8 mouse cellular contexts compared by ENCODE assay signal in the genomic region with DNA sequence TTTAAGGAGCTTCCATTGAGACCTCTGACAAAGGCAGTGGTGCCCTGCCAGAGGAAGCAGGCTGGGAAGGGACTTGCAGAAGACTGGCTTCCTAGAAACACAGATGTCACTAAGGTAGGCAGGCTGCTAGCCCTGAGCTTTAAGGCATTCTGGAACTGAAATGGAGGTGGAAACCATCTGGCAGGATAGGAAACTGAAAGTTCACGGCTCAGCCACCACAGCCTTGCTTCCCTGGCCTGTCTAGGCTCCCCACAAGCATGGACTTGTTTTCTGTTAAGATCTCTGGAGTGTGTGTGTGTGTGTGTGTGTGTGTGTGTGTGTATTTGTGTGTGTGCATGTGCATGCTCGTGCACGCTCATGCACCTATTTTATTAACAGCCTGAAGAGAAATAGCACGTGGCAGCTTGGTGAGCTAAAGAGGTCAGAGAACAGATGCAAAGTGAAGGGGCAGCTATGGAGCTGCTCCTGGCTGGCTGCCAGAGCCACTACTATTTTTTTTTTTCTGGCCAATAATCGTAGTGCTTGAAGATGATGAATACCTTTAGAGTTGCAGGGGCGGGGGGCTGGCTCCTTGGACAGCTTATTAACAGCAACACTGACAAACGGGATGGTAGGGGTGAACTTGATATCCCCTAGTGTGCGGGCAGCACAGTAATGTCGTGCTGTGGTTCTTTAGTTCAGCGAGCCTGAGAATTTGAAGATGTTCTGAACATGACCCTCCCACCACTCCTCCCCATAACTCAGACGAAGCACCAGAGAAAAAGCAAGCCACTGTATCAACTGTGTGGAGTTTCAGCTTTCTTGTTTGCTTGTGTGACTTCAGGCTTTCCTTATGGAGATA.
DNase-seq lines count a peak whose midpoint lies in the region; ATAC-seq and TF ChIP-seq lines count a peak whose summit lies in the region.

No protein-coding gene starts in this region.

- no peak overlapping the region for H3K9ac ChIP-seq in midbrain, embryonic 11.5 days (ENCODE audit: low read length)
- no peak overlapping the region for H3K9ac ChIP-seq in forebrain, embryonic 14.5 days (ENCODE audit: low read length)
- H3K9ac ChIP-seq in hindbrain, postnatal 0 days (replicated peaks; ENCODE audit: low read length), result no peak overlapping the region

- no peak overlapping the region for H3K4me3 ChIP-seq in midbrain, embryonic 11.5 days (ENCODE audit: low read depth, low read length)
- no peak overlapping the region for H3K4me3 ChIP-seq in midbrain, embryonic 10.5 days
- H3K4me3 ChIP-seq in cerebellum, adult 2 months (replicated peaks; ENCODE audit: insufficient read depth, low read depth, low read length), result no peak overlapping the region
- H3K4me3 ChIP-seq in forebrain, embryonic 14.5 days (ENCODE audit: low read depth, low read length), result no peak overlapping the region
- no peak overlapping the region for H3K4me3 ChIP-seq in hindbrain, postnatal 0 days (ENCODE audit: low read length)

- no peaks in the 10 kb centered on the region for H3K27me3 ChIP-seq in midbrain, embryonic 11.5 days (ENCODE audit: control insufficient read depth, insufficient read depth, low read length)
- no peaks in the 10 kb centered on the region for H3K27me3 ChIP-seq in midbrain, embryonic 10.5 days (ENCODE audit: low read depth, poor library complexity, severe bottlenecking)
- no peaks in the 10 kb centered on the region; the same call in 1 of the 2 replicates for H3K27me3 ChIP-seq in cerebellum, adult 2 months (ENCODE audit: control insufficient read depth, insufficient read depth, low read length)
- no peaks in the 10 kb centered on the region for H3K27me3 ChIP-seq in forebrain, embryonic 14.5 days (replicated peaks; ENCODE audit: control insufficient read depth, insufficient read depth, low read length)
- no peaks in the 10 kb centered on the region for H3K27me3 ChIP-seq in hindbrain, postnatal 0 days (ENCODE audit: insufficient read depth, low read length)

- no peaks in the 10 kb centered on the region for H3K36me3 ChIP-seq in midbrain, embryonic 11.5 days (ENCODE audit: control insufficient read depth, insufficient read depth, low read length)
- H3K36me3 ChIP-seq in midbrain, embryonic 10.5 days, result no peaks in the 10 kb centered on the region
- no peaks in the 10 kb centered on the region for H3K36me3 ChIP-seq in forebrain, embryonic 14.5 days (ENCODE audit: control insufficient read depth, insufficient read depth, low read length)
- H3K36me3 ChIP-seq in hindbrain, postnatal 0 days (ENCODE audit: insufficient read depth, low read length), result no peaks in the 10 kb centered on the region

- H3K27ac ChIP-seq in midbrain, embryonic 11.5 days (ENCODE audit: low read depth, low read length), result no peak overlapping the region
- no peak overlapping the region for H3K27ac ChIP-seq in midbrain, embryonic 10.5 days (replicated peaks)
- H3K27ac ChIP-seq in cerebellum, adult 2 months (ENCODE audit: insufficient read depth, low read length), result no peak overlapping the region
- H3K27ac ChIP-seq in forebrain, embryonic 14.5 days (ENCODE audit: low read depth, low read length), result no peak overlapping the region; the same call in 1 of the 2 replicates
- H3K27ac ChIP-seq in hindbrain, postnatal 0 days, result peak overlapping the region; percentile 76; the same call in 1 of the 2 replicates

- ATAC-seq in midbrain, embryonic 11.5 days (ENCODE audit: low FRiP score), result no peak
- peak; percentile 18; the same call in 1 of the 2 replicates for ATAC-seq in forebrain, embryonic 14.5 days
- ATAC-seq in hindbrain, postnatal 0 days, result peak; percentile 5; the same call in 1 of the 2 replicates
- peak; percentile 25; the same call in 1 of the 2 replicates for ATAC-seq in neutrophil, adult 5-6 weeks (ENCODE audit: extremely low read depth, insufficient number of reproducible peaks, low FRiP score, poor library complexity, severe bottlenecking)

- TF ChIP-seq POLR2A in cerebellum, adult 2 months (IDR thresholded peaks at IDR 0.05; ENCODE audit: borderline replicate concordance, insufficient read depth, low read length), result no peak

- intact Hi-C loops in left cerebral cortex, postnatal 4 days (cut with DNase I), result no loop called here

- H3K4me1 ChIP-seq in midbrain, embryonic 11.5 days (ENCODE audit: control insufficient read depth, insufficient read depth, low read length), result peaks cover 3% of the 10 kb centered on the region; the same call in 1 of the 2 replicates
- peaks cover 25% of the 10 kb centered on the region for H3K4me1 ChIP-seq in midbrain, embryonic 10.5 days
- H3K4me1 ChIP-seq in cerebellum, adult 2 months (ENCODE audit: control insufficient read depth, insufficient read depth, low read length), result peaks cover 5% of the 10 kb centered on the region
- peaks cover 24% of the 10 kb centered on the region for H3K4me1 ChIP-seq in forebrain, embryonic 14.5 days (ENCODE audit: control insufficient read depth, insufficient read depth, low read length)
- peaks cover 22% of the 10 kb centered on the region for H3K4me1 ChIP-seq in hindbrain, postnatal 0 days (ENCODE audit: insufficient read depth, low read length)

- DNase-seq in midbrain, embryonic 11.5 days (ENCODE audit: low spot score, missing footprints), result peak; percentile 78
- DNase-seq in midbrain, embryonic 10.5 days (ENCODE audit: low spot score), result no peak
- peak; percentile 12 to 17 for DNase-seq in cerebellum, adult 2 months
- DNase-seq in forebrain, embryonic 14.5 days (ENCODE audit: low spot score), result peak; percentile 48
- peak; percentile 50 for DNase-seq in hindbrain, postnatal 0 days (ENCODE audit: low spot score)
- DNase-seq in left cerebral cortex, postnatal 4 days, result peak; percentile 10
- DNase-seq in c-Kit-positive CD71-positive TER-119-positive erythroid progenitor cells, embryonic 14.5 days (ENCODE audit: low spot score), result no peak

- H3K9me3 ChIP-seq in midbrain, embryonic 11.5 days (ENCODE audit: control insufficient read depth, low read length), result no peaks in the 10 kb centered on the region
- H3K9me3 ChIP-seq in midbrain, embryonic 10.5 days (replicated peaks), result no peaks in the 10 kb centered on the region
- no peaks in the 10 kb centered on the region for H3K9me3 ChIP-seq in forebrain, embryonic 14.5 days (replicated peaks; ENCODE audit: control insufficient read depth, low read length)
- H3K9me3 ChIP-seq in hindbrain, postnatal 0 days (ENCODE audit: low read length), result no peaks in the 10 kb centered on the region

- WGBS in midbrain, embryonic 11.5 days, result 61% methylated on average over 11 of the region's 11 CpGs
- 71% methylated on average over 11 of the region's 11 CpGs for WGBS in midbrain, embryonic 10.5 days
- WGBS in cerebellum, adult 2 months, result 19% methylated on average over 11 of the region's 11 CpGs
- WGBS in forebrain, embryonic 14.5 days, result 14% methylated on average over 11 of the region's 11 CpGs
- 14% methylated on average over 11 of the region's 11 CpGs for whole genome bisulfite sequencing in hindbrain, postnatal 0 days

- TF ChIP-seq CTCF in cerebellum, adult 2 months (IDR thresholded peaks at IDR 0.05; ENCODE audit: borderline replicate concordance, insufficient read depth, low read depth, low read length), result no peak
- no peak for TF ChIP-seq CTCF in hindbrain, postnatal 0 days (IDR thresholded peaks at IDR 0.05; ENCODE audit: low read depth)

- H3K4me2 ChIP-seq in midbrain, embryonic 11.5 days, result no peak overlapping the region
- no peak overlapping the region for H3K4me2 ChIP-seq in forebrain, embryonic 14.5 days (ENCODE audit: low read length)
- H3K4me2 ChIP-seq in hindbrain, postnatal 0 days (ENCODE audit: low read depth, low read length), result peak overlapping the region; percentile 11; the same call in 1 of the 2 replicates

Comparison
In these comparisons a context has a peak if more than half of its experiments do, and no peak if none do; other contexts are left out.
1. DNase-seq: peak in midbrain, embryonic 11.5 days (single experiment), cerebellum, adult 2 months (2 of 2), forebrain, embryonic 14.5 days (single experiment), hindbrain, postnatal 0 days (single experiment) and left cerebral cortex, postnatal 4 days (single experiment); none in midbrain, embryonic 10.5 days (single experiment) and c-Kit-positive CD71-positive TER-119-positive erythroid progenitor cells, embryonic 14.5 days (single experiment).